Mouse (Mus musculus): Measurements from ENCODE around the gene Schip1.

The Schip1 gene

GRCm38 (mm10) chr3:68589220-68589840 lies 524.7 kb downstream of the Schip1 start:
- peak in 1 of 2 experiments; percentile 22 for DNase-seq

- DNase-seq, result peak in 1 of 2 experiments; percentile 13
These were observed 525.8 kb downstream of the Schip1 start for GRCm38 (mm10) chr3:68590436-68590835.

- DNase-seq, result no peak
These were observed 528.0 kb downstream of the Schip1 start for GRCm38 (mm10) chr3:68592575-68592974.

- no peak for DNase-seq
These were observed 528.7 kb downstream of the Schip1 start for GRCm38 (mm10) chr3:68593073-68593867.

GRCm38 (mm10) chr3:68595316-68595925 lies 530.8 kb downstream of the Schip1 start:
- no peak for DNase-seq

- no peak for DNase-seq
These were observed 532.3 kb downstream of the Schip1 start for GRCm38 (mm10) chr3:68596938-68597337.

GRCm38 (mm10) chr3:68602891-68603290 lies 538.3 kb downstream of the Schip1 start:
- no peak for DNase-seq

GRCm38 (mm10) chr3:68604467-68604866 lies 539.9 kb downstream of the Schip1 start:
- peak; percentile 50 for DNase-seq

GRCm38 (mm10) chr3:68604962-68605361 lies 540.4 kb downstream of the Schip1 start:
- no peak for DNase-seq

- DNase-seq, result no peak
These were observed 541.5 kb downstream of the Schip1 start for GRCm38 (mm10) chr3:68605942-68606603.

- DNase-seq, result no peak
These were observed 542.1 kb downstream of the Schip1 start for GRCm38 (mm10) chr3:68606730-68607129.

- no peak for DNase-seq
These were observed 542.7 kb downstream of the Schip1 start for GRCm38 (mm10) chr3:68607336-68607735.

- peak; percentile 66 to 79 for DNase-seq
These were observed 544.4 kb downstream of the Schip1 start for GRCm38 (mm10) chr3:68608848-68609497.

GRCm38 (mm10) chr3:68610011-68610410 lies 545.4 kb downstream of the Schip1 start:
- DNase-seq, result peak in 1 of 2 experiments; percentile 56

- no peak for DNase-seq
These were observed 546.1 kb downstream of the Schip1 start for GRCm38 (mm10) chr3:68610598-68611261.

- peak in 1 of 2 experiments; percentile 34 for DNase-seq
These were observed 550.6 kb downstream of the Schip1 start for GRCm38 (mm10) chr3:68615042-68615810.

GRCm38 (mm10) chr3:68616363-68616762 lies 551.8 kb downstream of the Schip1 start:
- DNase-seq, result peak; percentile 7 to 9

GRCm38 (mm10) chr3:68617708-68618107 lies 553.1 kb downstream of the Schip1 start:
- peak; percentile 2 to 3 for DNase-seq

GRCm38 (mm10) chr3:68619097-68619496 lies 554.5 kb downstream of the Schip1 start:
- DNase-seq, result peak in 1 of 2 experiments; percentile 52

- no peak for DNase-seq
These were observed 557.4 kb downstream of the Schip1 start for GRCm38 (mm10) chr3:68621971-68622370.

- no peak for DNase-seq
These were observed 558.4 kb downstream of the Schip1 start for GRCm38 (mm10) chr3:68623036-68623435.
